Mouse (Mus musculus) lung, adult 18-20 months (tissue): Measurements from ENCODE around the gene Arpc2.
A peak's percentile ranks its signal among the peaks of the same experiment; 100 is the strongest.
"Not testable (repeated sequence)": the region's sequence is repeated elsewhere in the genome, so short reads cannot be mapped to it uniquely, and the experiment has no call there.

ENCODE experiments used
- DNase-seq, 2 experiments: peaks; one replicate each; pipeline ENCODE4 v3.0.0; 2022; ENCODE audit warnings: mixed read lengths in 2 of 2

The Arpc2 gene

GRCm38 (mm10) chr1:74284543-74285160 is 48.8 kb downstream of the Arpc2 start, which contains the start of the genes Aamp and Pnkd:
Aamp (minus strand) TSS chr1:74284738.
Pnkd (plus strand) TSS chr1:74284930.
- DNase-seq, result peak; percentile 100

GRCm38 (mm10) chr1:74285212-74286010 is 49.5 kb downstream of the Arpc2 start:
- no peak for DNase-seq

GRCm38 (mm10) chr1:74286869-74287607 is 51.2 kb downstream of the Arpc2 start:
- not testable (repeated sequence) for DNase-seq

GRCm38 (mm10) chr1:74288327-74288726 is 52.4 kb downstream of the Arpc2 start:
- no peak for DNase-seq

- DNase-seq, result peak in 1 of 2 experiments; percentile 41
These were observed 53.4 kb downstream of the Arpc2 start for GRCm38 (mm10) chr1:74289248-74289647.

- no peak for DNase-seq
These were observed 53.9 kb downstream of the Arpc2 start for GRCm38 (mm10) chr1:74289740-74290139.

- DNase-seq, result peak in 1 of 2 experiments; percentile 49
These were observed 54.3 kb downstream of the Arpc2 start for GRCm38 (mm10) chr1:74290141-74290540.

GRCm38 (mm10) chr1:74292331-74293020 is 56.6 kb downstream of the Arpc2 start:
- no peak for DNase-seq

- no peak for DNase-seq
These were observed 57.5 kb downstream of the Arpc2 start for GRCm38 (mm10) chr1:74293306-74293960.

- DNase-seq, result no peak
These were observed 58.3 kb downstream of the Arpc2 start for GRCm38 (mm10) chr1:74294090-74294643.

- DNase-seq, result no peak
These were observed 59.0 kb downstream of the Arpc2 start for GRCm38 (mm10) chr1:74294733-74295455.

GRCm38 (mm10) chr1:74295456-74296171 is 59.7 kb downstream of the Arpc2 start:
- peak; percentile 96 to 98 for DNase-seq

- DNase-seq, result peak; percentile 47 to 51
These were observed 60.6 kb downstream of the Arpc2 start for GRCm38 (mm10) chr1:74296477-74296876.

GRCm38 (mm10) chr1:74297269-74297668 is 61.4 kb downstream of the Arpc2 start:
- DNase-seq, result peak; percentile 74 to 86

GRCm38 (mm10) chr1:74298157-74298750 is 62.4 kb downstream of the Arpc2 start:
- DNase-seq, result no peak

- DNase-seq, result peak; percentile 74 to 81
These were observed 63.1 kb downstream of the Arpc2 start for GRCm38 (mm10) chr1:74298996-74299395.

GRCm38 (mm10) chr1:74300347-74301110 is 64.6 kb downstream of the Arpc2 start:
- no peak for DNase-seq

GRCm38 (mm10) chr1:74302229-74302628 is 66.3 kb downstream of the Arpc2 start:
- DNase-seq, result no peak

GRCm38 (mm10) chr1:74302835-74303234 is 67.0 kb downstream of the Arpc2 start:
- no peak for DNase-seq
